Mouse (Mus musculus): Measurements from ENCODE around the gene Foxred2.

DNA sequence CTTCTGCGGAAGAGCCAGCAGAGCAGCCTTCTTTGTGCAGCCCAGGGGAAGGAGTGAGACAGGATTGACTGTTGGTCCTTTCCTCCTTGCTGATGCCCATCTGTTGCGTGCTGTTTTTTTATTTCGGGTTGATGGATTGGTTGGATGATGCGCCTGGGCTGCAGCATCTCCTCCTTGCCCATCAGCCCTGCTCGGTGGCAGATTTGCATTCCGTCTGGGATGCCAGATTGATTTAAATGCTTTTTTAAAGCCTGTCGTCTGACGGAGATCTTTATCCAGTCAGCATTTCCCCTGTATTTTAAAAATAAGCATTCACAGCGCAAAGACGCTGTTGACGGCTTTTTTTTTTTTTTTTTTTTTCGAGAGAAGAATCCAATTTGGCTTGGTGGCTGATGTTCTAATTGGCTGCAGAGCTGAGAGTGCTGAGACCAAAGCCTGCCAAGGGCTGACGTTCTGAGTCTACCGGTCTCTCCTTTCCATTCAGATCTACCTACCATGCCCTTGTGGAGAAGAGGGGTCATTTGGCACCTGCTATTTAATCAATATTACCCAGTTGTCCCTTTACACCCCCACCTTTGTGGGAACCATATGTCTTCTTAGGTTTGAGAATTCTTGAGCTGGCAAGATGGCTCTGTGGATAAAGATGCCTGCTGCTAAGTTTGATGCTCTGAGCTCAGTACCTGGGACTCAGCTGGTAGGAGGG lies 20.7 kb downstream of the Foxred2 start:
- TF ChIP-seq CTCF (IDR thresholded peaks at IDR 0.05; ENCODE audit: low read depth) (no peak), EP300 (IDR thresholded peaks at IDR 0.05; ENCODE audit: low read depth) (no peak)

All from liver, postnatal 0 days (tissue).